Mouse (Mus musculus) heart, postnatal 14 days (tissue): ENCODE results near the gene Gm20905. TPM values are rescaled to one million over a fixed set of nuclear protein-coding genes. Genes with fewer than 3 reads are reported as not detected.
"Not testable (repeated sequence)": the region's sequence is repeated elsewhere in the genome, so short reads cannot be mapped to it uniquely, and the experiment has no call there.

Source experiments
- DNase-seq, 2 experiments: peaks; one replicate each; pipeline ENCODE4 v3.0.0; 2021 to 2022
- intact Hi-C: fragments of 180-260 bp; cut with DNase I; formaldehyde crosslinking; loops from one replicate; pipeline ENCODE4 v1.15.1; 2025
- long read RNA-seq, 2 experiments: library from polyadenylated mRNA; stranded (forward); transcript quantifications; one replicate each; pipeline ENCODE4 v2.0.0; 2021
- total RNA-seq, 2 experiments: library from RNA; stranded (reverse); gene quantifications; 2 replicates each; pipeline ENCODE4 v1.2.3; 2021

Gene Gm20905
- not detected for total RNA-seq
- long read RNA-seq, experiment 1, result 0 reads
- long read RNA-seq, experiment 2, result 0 reads

DNA sequence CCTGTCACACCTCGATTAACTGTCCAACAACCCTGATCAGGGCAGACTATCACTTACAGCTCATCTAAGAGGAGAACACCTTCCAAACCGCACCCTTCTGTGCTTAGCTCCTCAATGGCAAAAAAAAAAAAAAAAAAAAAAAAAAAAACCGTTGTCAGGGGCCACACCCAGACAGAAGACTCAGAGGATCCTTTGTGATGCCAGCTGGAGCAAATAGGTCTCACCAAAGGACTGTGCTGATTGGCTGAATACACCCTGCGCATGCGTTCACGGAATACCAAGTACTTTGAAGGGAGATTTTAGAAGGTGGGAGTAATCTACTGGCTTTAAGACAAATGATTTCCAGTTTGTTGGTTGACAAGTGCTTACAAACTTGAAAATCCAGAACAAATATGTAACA lies at the start of gene Gm20905:
TSS of gene Gm20905 (minus strand) at position 101 of the 400 bp plus-strand sequence.
- DNase-seq, intact Hi-C loops: not testable (repeated sequence)
